Mouse (Mus musculus): ENCODE measurements around the gene Baat. TPM values are rescaled to one million over a fixed set of nuclear protein-coding genes. Genes with fewer than 3 reads are reported as not detected.
"Not testable (repeated sequence)": the region's sequence is repeated elsewhere in the genome, so short reads cannot be mapped to it uniquely, and the experiment has no call there.

Gene Baat
- polyA plus RNA-seq, 1 experiment from 2014 or later, result 0.11 TPM

GRCm38 (mm10) chr4:49480104-49480760 is 26.1 kb downstream of the Baat start:
- 11% methylated on average over 21 of the region's 21 CpGs for whole genome bisulfite sequencing
- Histone ChIP-seq H3K27me3 (0 out of 2 replicates have a peak, but pooled peaks cover 5% of the 10 kb centered on the region), H3K4me3 (peak overlapping the region; percentile 14; the same call in 1 of the 2 replicates), H3K9ac (0 out of 2 replicates have a peak overlapping the region, but pooled peaks have one; percentile 31), H3K9me3 (no peaks in the 10 kb centered on the region), H3K4me1 (peaks cover 19% of the 10 kb centered on the region), H3K27ac (no peak overlapping the region), H3K36me3 (no peaks in the 10 kb centered on the region), H3K4me2 (replicated peaks) (peak overlapping the region; percentile 51)
- no peak for ATAC-seq (ENCODE audit: low FRiP score, low read depth)

- not testable (repeated sequence) for H3K9ac ChIP-seq; H3K4me2 ChIP-seq (replicated peaks); H3K36me3 ChIP-seq; ATAC-seq (ENCODE audit: low FRiP score, low read depth); H3K27ac ChIP-seq; H3K9me3 ChIP-seq; H3K4me3 ChIP-seq; H3K27me3 ChIP-seq
- WGBS, result 23% methylated on average over 2 of the region's 2 CpGs
- H3K4me1 ChIP-seq, result peaks cover 19% of the 10 kb centered on the region
These were observed 27.3 kb downstream of the Baat start for GRCm38 (mm10) chr4:49479035-49479434.

DNA sequence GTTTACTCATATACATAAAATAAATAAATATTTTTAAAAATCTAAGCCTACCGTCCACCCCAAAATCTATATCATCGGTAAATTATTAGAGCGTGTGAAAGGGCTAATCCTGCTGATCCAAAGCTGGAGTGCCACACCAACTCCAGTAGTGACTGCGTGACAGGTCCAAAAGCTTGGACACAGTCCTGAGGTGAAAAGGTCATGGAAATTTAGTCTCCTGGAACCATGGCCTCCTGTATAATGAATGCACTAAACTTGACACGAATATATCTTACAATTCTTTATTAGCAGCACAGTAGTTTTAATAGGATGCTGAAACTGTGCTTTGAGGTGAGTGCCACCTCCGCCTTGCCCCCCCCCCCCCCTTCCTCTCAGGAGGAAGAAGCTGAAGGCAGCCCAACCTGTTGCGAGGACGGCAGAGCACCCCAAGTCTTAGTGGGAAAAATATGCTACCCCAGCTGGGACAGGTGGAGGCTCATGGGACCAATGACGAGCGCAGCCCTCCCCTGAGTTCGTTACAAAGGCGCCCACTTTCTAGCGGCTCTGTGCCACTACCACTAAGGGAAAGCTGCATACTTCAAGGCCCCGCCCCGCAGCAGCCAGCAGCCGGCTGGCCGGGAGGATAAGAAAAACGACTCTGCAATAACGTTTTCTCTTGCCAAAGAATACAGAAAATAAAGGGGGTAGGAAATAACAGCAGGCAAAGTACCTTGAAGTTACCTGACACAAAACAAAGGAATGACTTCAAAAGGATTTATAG is 28.1 kb downstream of the Baat start:
- WGBS, result 22% methylated on average over 19 of the region's 19 CpGs
- peak; percentile 60 for ATAC-seq (ENCODE audit: low FRiP score, low read depth)
- H3K27ac ChIP-seq, result no peak overlapping the region
- H3K9me3 ChIP-seq, result no peaks in the 10 kb centered on the region
- H3K27me3 ChIP-seq, result 0 out of 2 replicates have a peak, but pooled peaks cover 5% of the 10 kb centered on the region
- peak overlapping the region; percentile 30 for H3K4me3 ChIP-seq
- no peak overlapping the region for H3K9ac ChIP-seq
- H3K36me3 ChIP-seq, result no peaks in the 10 kb centered on the region
- peaks cover 19% of the 10 kb centered on the region for H3K4me1 ChIP-seq
- peak overlapping the region; percentile 62 for H3K4me2 ChIP-seq (replicated peaks)

DNA sequence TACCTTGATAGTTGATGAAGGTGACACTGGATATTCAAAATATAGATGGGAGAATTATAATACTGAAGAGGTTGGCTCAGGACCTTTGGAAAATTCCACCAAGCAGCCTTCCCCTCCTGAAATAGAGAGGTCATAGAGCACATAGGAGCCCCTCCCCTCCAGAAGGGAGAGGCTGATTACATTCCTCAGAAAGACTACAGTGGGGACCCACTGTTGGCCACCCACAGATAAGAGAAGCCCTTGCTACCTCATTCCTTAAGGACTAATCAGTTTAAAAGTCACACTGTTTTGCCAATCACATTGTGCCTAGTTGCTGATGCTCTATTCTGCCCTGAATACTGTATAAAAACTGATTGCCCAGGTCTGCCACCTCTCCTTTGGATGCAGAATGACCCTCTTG is 31.8 kb downstream of the Baat start:
- H3K4me1 ChIP-seq, result peaks cover 8% of the 10 kb centered on the region; the same call in 1 of the 2 replicates
- no peak overlapping the region for H3K4me3 ChIP-seq
- no peaks in the 10 kb centered on the region for H3K9me3 ChIP-seq

GRCm38 (mm10) chr4:49473435-49474100 is 32.8 kb downstream of the Baat start, which contains the start of gene Acnat1:
Gene Acnat1 (minus strand): TSS chr4:49473912.
- Histone ChIP-seq H3K27me3 (no peaks in the 10 kb centered on the region), H3K36me3 (no peaks in the 10 kb centered on the region), H3K9me3 (no peaks in the 10 kb centered on the region), H3K4me2 (replicated peaks) (no peak within 1 kb of the TSS), H3K27ac (no peak within 1 kb of the TSS), H3K4me3 (no peak within 1 kb of the TSS), H3K4me1 (peaks cover 6% of the 10 kb centered on the region; the same call in 1 of the 2 replicates), H3K9ac (no peak within 1 kb of the TSS)
- no peak for ATAC-seq (ENCODE audit: low FRiP score, low read depth)
- 51% methylated on average over 3 of the region's 3 CpGs for WGBS

More for the DNA sequence above, 31.8 kb downstream of the Baat start:
- no peaks in the 10 kb centered on the region for H3K36me3 ChIP-seq
- no peaks in the 10 kb centered on the region for H3K27me3 ChIP-seq
- no peak for ATAC-seq (ENCODE audit: low FRiP score, low read depth)
- H3K9ac ChIP-seq, result no peak overlapping the region
- no peak overlapping the region for H3K27ac ChIP-seq
- no peak overlapping the region for H3K4me2 ChIP-seq (replicated peaks)

- no peaks in the 10 kb centered on the region for H3K36me3 ChIP-seq
- H3K9ac ChIP-seq, result no peak overlapping the region
- WGBS, result 66% methylated on average over 3 of the region's 3 CpGs
- no peak overlapping the region for H3K4me3 ChIP-seq
- no peak overlapping the region for H3K4me2 ChIP-seq (replicated peaks)
- no peaks in the 10 kb centered on the region for H3K4me1 ChIP-seq
- no peak overlapping the region for H3K27ac ChIP-seq
- H3K9me3 ChIP-seq, result no peaks in the 10 kb centered on the region
- ATAC-seq (ENCODE audit: low FRiP score, low read depth), result no peak
- no peaks in the 10 kb centered on the region for H3K27me3 ChIP-seq
These were observed 36.8 kb downstream of the Baat start for GRCm38 (mm10) chr4:49469435-49470151.

GRCm38 (mm10) chr4:49467360-49467759 is 39.0 kb downstream of the Baat start:
- ATAC-seq (ENCODE audit: low FRiP score, low read depth), result no peak
- Histone ChIP-seq H3K36me3 (no peaks in the 10 kb centered on the region), H3K27ac (no peak overlapping the region), H3K27me3 (no peaks in the 10 kb centered on the region), H3K4me1 (no peaks in the 10 kb centered on the region), H3K4me2 (replicated peaks) (no peak overlapping the region), H3K4me3 (no peak overlapping the region), H3K9me3 (no peaks in the 10 kb centered on the region), H3K9ac (no peak overlapping the region)
- 92% methylated on average over 6 of the region's 6 CpGs for WGBS

GRCm38 (mm10) chr4:49456171-49456570 is 50.2 kb downstream of the Baat start:
- no peaks in the 10 kb centered on the region for H3K4me1 ChIP-seq
- no peak overlapping the region for H3K4me3 ChIP-seq
- no peak for ATAC-seq (ENCODE audit: low FRiP score, low read depth)
- H3K9ac ChIP-seq, result no peak overlapping the region
- H3K36me3 ChIP-seq, result no peaks in the 10 kb centered on the region
- no peaks in the 10 kb centered on the region for H3K9me3 ChIP-seq
- no peak overlapping the region for H3K27ac ChIP-seq
- no peak overlapping the region for H3K4me2 ChIP-seq (replicated peaks)
- H3K27me3 ChIP-seq, result no peaks in the 10 kb centered on the region
- WGBS, result 42% methylated on average over 2 of the region's 2 CpGs

DNA sequence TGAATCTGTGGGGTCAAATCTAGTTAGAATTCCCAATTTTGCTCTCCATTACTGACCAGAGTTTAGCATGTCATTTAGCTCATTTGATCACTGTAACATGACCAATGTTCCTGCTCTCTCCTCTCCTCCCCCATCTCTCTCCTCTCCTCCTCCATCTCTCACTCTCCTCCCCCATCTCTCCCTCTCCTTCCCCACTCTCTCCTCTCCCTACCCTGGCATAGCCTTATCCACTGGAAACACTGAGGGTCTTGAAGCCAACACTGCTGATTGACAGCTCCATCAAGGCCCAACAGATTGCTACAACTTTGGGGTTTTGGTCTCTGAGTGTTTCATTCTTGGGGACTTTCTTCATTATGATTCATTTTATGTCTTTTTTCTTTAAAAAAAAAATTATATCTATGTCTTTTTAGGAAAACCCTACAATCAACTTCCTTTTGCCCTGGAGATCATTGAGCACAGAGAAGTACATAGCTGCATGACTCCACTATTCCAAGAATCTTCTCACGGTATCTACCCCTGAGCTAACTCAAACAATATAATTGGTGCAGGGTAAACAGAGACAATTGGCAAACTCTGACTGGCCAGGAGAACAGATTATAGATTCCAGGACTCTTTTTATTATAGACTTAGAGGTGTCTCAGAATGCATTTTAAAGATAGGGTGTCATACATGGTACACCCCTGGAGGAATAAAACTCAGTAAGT is 54.4 kb downstream of the Baat start:
- H3K27ac ChIP-seq, result no peak overlapping the region
- H3K9me3 ChIP-seq, result no peaks in the 10 kb centered on the region
- 83% methylated on average over 1 of the region's 1 CpGs for WGBS
- no peak overlapping the region for H3K9ac ChIP-seq
- no peaks in the 10 kb centered on the region for H3K36me3 ChIP-seq
- no peaks in the 10 kb centered on the region for H3K4me1 ChIP-seq
- H3K4me2 ChIP-seq (replicated peaks), result no peak overlapping the region
- H3K27me3 ChIP-seq, result no peaks in the 10 kb centered on the region
- no peak for ATAC-seq (ENCODE audit: low FRiP score, low read depth)
- no peak overlapping the region for H3K4me3 ChIP-seq

GRCm38 (mm10) chr4:49451133-49451847 is 55.1 kb downstream of the Baat start:
- not testable (repeated sequence) for ATAC-seq (ENCODE audit: low FRiP score, low read depth); H3K9me3 ChIP-seq; H3K4me3 ChIP-seq; H3K27ac ChIP-seq; H3K4me2 ChIP-seq (replicated peaks); H3K9ac ChIP-seq; H3K36me3 ChIP-seq; H3K27me3 ChIP-seq; H3K4me1 ChIP-seq
- 83% methylated on average over 1 of the region's 1 CpGs for WGBS

Data from limb, embryonic 13.5 days (tissue).